Mouse (Mus musculus) MEL (cell line): ENCODE data around the gene Ugt1a10. TPM values are rescaled to one million over a fixed set of nuclear protein-coding genes. Genes with fewer than 3 reads are reported as not detected.

Source experiments
- DNase-seq: peaks from one replicate; pipeline ENCODE4 v3.0.0; 2011; ENCODE audit warnings: low read depth, low spot score
- H3K27ac ChIP-seq: 2 replicates; pipeline ENCODE4 v1.5.1; 2012; ENCODE audit warnings: low read depth, mild to moderate bottlenecking, control low read depth, low read length, moderate library complexity; ENCODE audit not compliant: control insufficient read depth
- H3K27me3 ChIP-seq, 2 experiments: fragments of 150-350 bp in 1 of 2; sonication (generic) in 1 of 2; 2 replicates each; pipeline ENCODE4 v1.6.1; 2012; ENCODE audit warnings: low read length in 2 of 2, mild to moderate bottlenecking in 2 of 2, improper control_type of control experiment in 1 of 2, moderate library complexity in 1 of 2; ENCODE audit not compliant: insufficient read depth in 2 of 2, control insufficient read depth in 1 of 2
- H3K36me3 ChIP-seq, 2 experiments: 2 replicates each; pipeline ENCODE4 v1.6.1; 2012 to 2014; ENCODE audit warnings: low read length in 2 of 2, improper control_type of control experiment in 1 of 2, inconsistent platforms in 1 of 2, mild to moderate bottlenecking in 1 of 2; ENCODE audit not compliant: insufficient read depth in 2 of 2, control insufficient read depth in 1 of 2
- H3K4me1 ChIP-seq, 2 experiments: fragments of 150-350 bp in 1 of 2; sonication (generic) in 1 of 2; 2 replicates each; pipeline ENCODE4 v1.6.1; 2012; ENCODE audit warnings: low read length in 2 of 2, improper control_type of control experiment in 1 of 2, mild to moderate bottlenecking in 1 of 2; ENCODE audit not compliant: insufficient read depth in 2 of 2, control insufficient read depth in 1 of 2
- H3K4me3 ChIP-seq, 2 experiments: fragments of 150-350 bp in 1 of 2; sonication (generic) in 1 of 2; 2 replicates each; pipeline ENCODE4 v1.5.1; 2012; ENCODE audit warnings: low read depth in 2 of 2, low read length in 2 of 2, mild to moderate bottlenecking in 2 of 2, moderate library complexity in 2 of 2, control low read depth in 1 of 2, improper control_type of control experiment in 1 of 2; ENCODE audit not compliant: control insufficient read depth in 1 of 2, insufficient read depth in 1 of 2
- H3K79me2 ChIP-seq: 2 replicates; pipeline ENCODE4 v1.6.1; 2012; ENCODE audit warnings: mild to moderate bottlenecking, low read length, moderate library complexity; ENCODE audit not compliant: control insufficient read depth, poor library complexity, insufficient read depth
- H3K9ac ChIP-seq: 2 replicates; pipeline ENCODE4 v1.6.1; 2012; ENCODE audit warnings: low read depth, mild to moderate bottlenecking, control low read depth, low read length, moderate library complexity; ENCODE audit not compliant: control insufficient read depth, poor library complexity, severe bottlenecking
- H3K9me3 ChIP-seq: fragments of 150-350 bp; sonication (generic); replicated peaks from 2 replicates; pipeline ENCODE4 v1.6.1; 2012; ENCODE audit warnings: mild to moderate bottlenecking, low read length, improper control_type of control experiment, moderate library complexity; ENCODE audit not compliant: insufficient read depth
- CTCF ChIP-seq, 3 experiments: IDR thresholded peaks in 2 of 3; conservative IDR thresholded peaks in 1 of 3; 2 replicates each; pipeline ENCODE4 v1.5.1; 2011 to 2012; ENCODE audit warnings: low read length in 3 of 3, low read depth in 2 of 3, mild to moderate bottlenecking in 2 of 3, improper control_type of control experiment in 1 of 3, inconsistent platforms in 1 of 3, mixed read lengths in 1 of 3, moderate library complexity in 1 of 3; ENCODE audit not compliant: control insufficient read depth in 1 of 3, insufficient read depth in 1 of 3, poor library complexity in 1 of 3, severe bottlenecking in 1 of 3
- E2F4 ChIP-seq: IDR thresholded peaks from 2 replicates; pipeline ENCODE4 v1.6.1; 2011; ENCODE audit warnings: low read depth, low read length, improper control_type of control experiment, borderline replicate concordance
- EP300 ChIP-seq, 2 experiments: IDR thresholded peaks; 2 replicates each; pipeline ENCODE4 v1.6.1; 2011; ENCODE audit warnings: improper control_type of control experiment in 2 of 2, low read length in 2 of 2, low read depth in 1 of 2, mild to moderate bottlenecking in 1 of 2
- ETS1 ChIP-seq: IDR thresholded peaks from 2 replicates; pipeline ENCODE4 v1.6.1; 2012; ENCODE audit warnings: low read depth, mild to moderate bottlenecking, inconsistent platforms, low read length, improper control_type of control experiment, moderate library complexity
- HCFC1 ChIP-seq: IDR thresholded peaks from 2 replicates; pipeline ENCODE4 v1.6.1; 2012; ENCODE audit warnings: low read depth, mild to moderate bottlenecking, inconsistent platforms, low read length, improper control_type of control experiment, moderate library complexity
- MAFK ChIP-seq: IDR thresholded peaks from 2 replicates; pipeline ENCODE4 v1.6.1; 2011; ENCODE audit warnings: low read depth, mild to moderate bottlenecking, low read length, improper control_type of control experiment, borderline replicate concordance
- MAZ ChIP-seq: IDR thresholded peaks from 2 replicates; pipeline ENCODE4 v1.6.1; 2012; ENCODE audit warnings: low read depth, mild to moderate bottlenecking, inconsistent platforms, low read length, improper control_type of control experiment
- MXI1 ChIP-seq: IDR thresholded peaks from 2 replicates; pipeline ENCODE4 v1.6.1; 2011; ENCODE audit warnings: mild to moderate bottlenecking, low read depth, low read length, improper control_type of control experiment
- MYB ChIP-seq: IDR thresholded peaks from 2 replicates; pipeline ENCODE4 v1.6.1; 2011; ENCODE audit warnings: mild to moderate bottlenecking, low read depth, low read length, improper control_type of control experiment
- MYC ChIP-seq: IDR thresholded peaks from 2 replicates; pipeline ENCODE4 v1.6.1; 2011; ENCODE audit warnings: low read depth, mild to moderate bottlenecking, low read length, improper control_type of control experiment, moderate library complexity
- NRF1 ChIP-seq: IDR thresholded peaks from 2 replicates; pipeline ENCODE4 v1.6.1; 2014; ENCODE audit warnings: low read depth, mild to moderate bottlenecking, inconsistent platforms, low read length, improper control_type of control experiment, moderate library complexity; ENCODE audit not compliant: poor library complexity, insufficient read depth, severe bottlenecking
- POLR2AphosphoS2 ChIP-seq: IDR thresholded peaks from 2 replicates; pipeline ENCODE4 v1.6.1; 2011; ENCODE audit warnings: low read length, improper control_type of control experiment
- RAD21 ChIP-seq: IDR thresholded peaks from 2 replicates; pipeline ENCODE4 v1.6.1; 2011; ENCODE audit warnings: mild to moderate bottlenecking, low read depth, low read length, improper control_type of control experiment
- SIN3A ChIP-seq: IDR thresholded peaks from 2 replicates; pipeline ENCODE4 v1.6.1; 2012; ENCODE audit warnings: low read length, improper control_type of control experiment, inconsistent platforms
- TAL1 ChIP-seq: IDR thresholded peaks from 2 replicates; pipeline ENCODE4 v1.6.1; 2012; ENCODE audit warnings: mild to moderate bottlenecking, inconsistent platforms, low read length, moderate library complexity, mixed read lengths
- TCF12 ChIP-seq: IDR thresholded peaks from 2 replicates; pipeline ENCODE4 v1.6.1; 2014; ENCODE audit warnings: low read depth, mild to moderate bottlenecking, inconsistent platforms, low read length, improper control_type of control experiment, moderate library complexity
- USF1 ChIP-seq: IDR thresholded peaks from 2 replicates; pipeline ENCODE4 v1.6.1; 2014; ENCODE audit warnings: low read depth, mild to moderate bottlenecking, inconsistent platforms, low read length, improper control_type of control experiment, moderate library complexity
- ZMIZ1 ChIP-seq: IDR thresholded peaks from 2 replicates; pipeline ENCODE4 v1.6.1; 2012; ENCODE audit warnings: low read depth, mild to moderate bottlenecking, inconsistent platforms, low read length, improper control_type of control experiment, moderate library complexity
- ZNF384 ChIP-seq: IDR thresholded peaks from 2 replicates; pipeline ENCODE4 v1.6.1; 2012; ENCODE audit warnings: low read depth, mild to moderate bottlenecking, inconsistent platforms, low read length, improper control_type of control experiment
- polyA plus RNA-seq, 2 experiments: library from polyadenylated mRNA; stranded (reverse) in 1 of 2; unstranded in 1 of 2; fragments of >175 nt in 1 of 2; fragments of >200 nt in 1 of 2; gene quantifications; 2 replicates each; pipeline versions ENCODE4 v1.2.1 to v1.2.4; 2012; ENCODE audit warnings: low replicate concordance in 2 of 2, low read depth in 1 of 2; ENCODE audit not compliant: insufficient read length in 2 of 2, insufficient read depth in 1 of 2, missing spikeins in 1 of 2
- total RNA-seq: library from RNA; depleted of rRNA; stranded (reverse); fragments of 300-350 nt; gene quantifications from 2 replicates; pipeline ENCODE4 v1.2.3, GENCODE M21; 2012

The Ugt1a10 gene
- total and polyA plus RNA-seq, 3 experiments = not detected

DNA sequence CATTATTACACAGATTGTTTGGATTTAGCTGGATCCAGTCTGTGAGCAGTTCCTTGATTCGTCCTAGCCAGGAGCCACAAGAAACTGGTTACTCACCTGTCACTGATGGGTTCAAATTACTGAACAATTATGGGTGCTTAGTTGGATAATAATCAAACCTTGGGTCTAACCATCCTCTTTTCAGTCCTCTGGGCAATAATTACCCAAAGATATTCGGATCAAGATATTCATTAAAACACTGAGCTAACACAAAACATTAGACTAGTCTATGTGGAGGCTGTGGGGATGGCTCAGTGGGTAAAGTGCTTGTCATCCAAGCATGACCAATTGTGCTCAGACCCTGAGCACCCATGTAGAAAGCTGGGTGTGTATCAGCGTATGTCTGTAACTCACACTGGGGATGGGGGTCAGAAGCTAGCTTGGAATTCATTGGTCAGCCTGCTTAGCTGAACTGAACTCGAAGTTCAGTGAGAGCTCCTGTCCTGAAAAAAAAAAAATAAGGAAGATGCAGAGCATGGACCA, 180.8 kb downstream of the Ugt1a10 start:
- H3K9ac ChIP-seq = no peak overlapping the region
- TF ChIP-seq USF1 (no peak), POLR2AphosphoS2 (no peak), TCF12 (no peak), RAD21 (no peak), NRF1 (no peak), E2F4 (no peak), HCFC1 (no peak), MAZ (no peak), ZMIZ1 (no peak), MYC (no peak), SIN3A (no peak), ETS1 (no peak), TAL1 (no peak), ZNF384 (no peak), CTCF (IDR thresholded peaks at IDR 0.05 in 2 of 3, conservative IDR thresholded peaks at IDR 0.05 in 1 of 3; ENCODE audit: control insufficient read depth in 1 of 3, insufficient read depth in 1 of 3, low read depth in 2 of 3, low read length in 3 of 3, poor library complexity in 1 of 3, severe bottlenecking in 1 of 3) (no peak), MXI1 (no peak)
- H3K36me3 ChIP-seq = no peaks in the 10 kb centered on the region
- no peaks in the 10 kb centered on the region for H3K9me3 ChIP-seq
- no peak for DNase-seq
- no peaks in the 10 kb centered on the region for H3K4me1 ChIP-seq
- no peaks in the 10 kb centered on the region for H3K27me3 ChIP-seq
- no peak overlapping the region for H3K27ac ChIP-seq
- no peaks in the 10 kb centered on the region for H3K79me2 ChIP-seq
- no peak overlapping the region for H3K4me3 ChIP-seq

DNA sequence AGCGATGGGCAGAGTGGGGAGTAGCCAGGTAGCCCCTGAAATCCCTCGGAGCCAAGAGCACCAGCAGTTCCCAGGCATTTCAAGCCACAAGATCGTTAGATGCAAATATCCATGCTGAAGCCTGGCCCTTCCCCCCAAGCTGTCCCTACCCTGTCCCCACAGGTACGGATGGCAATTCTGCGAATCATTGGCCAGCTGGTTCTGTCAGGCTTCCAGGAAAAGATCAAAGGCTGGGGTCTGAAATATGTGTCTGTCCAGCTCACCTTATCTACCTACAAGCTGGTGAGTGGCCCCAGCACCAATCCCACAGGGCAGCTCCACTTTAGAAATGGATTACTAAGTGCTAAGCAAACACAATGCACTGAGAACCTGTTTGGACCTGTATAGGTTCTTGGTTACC, 182.1 kb downstream of the Ugt1a10 start:
- no peak for DNase-seq
- H3K4me1 ChIP-seq = no peaks in the 10 kb centered on the region
- no peaks in the 10 kb centered on the region for H3K79me2 ChIP-seq
- no peak overlapping the region for H3K27ac ChIP-seq
- no peak overlapping the region for H3K9ac ChIP-seq
- H3K27me3 ChIP-seq = no peaks in the 10 kb centered on the region
- H3K9me3 ChIP-seq = no peaks in the 10 kb centered on the region
- no peaks in the 10 kb centered on the region for H3K36me3 ChIP-seq
- TF ChIP-seq TAL1 = no peak
- no peak for TF ChIP-seq EP300 (IDR thresholded peaks at IDR 0.05; ENCODE audit: low read depth in 1 of 2, low read length in 2 of 2)
- TF ChIP-seq ZMIZ1 = no peak
- no peak for TF ChIP-seq E2F4
- TF ChIP-seq USF1 = no peak
- TF ChIP-seq MYB = no peak
- no peak for TF ChIP-seq MAFK
- no peak for TF ChIP-seq MAZ
- no peak for TF ChIP-seq POLR2AphosphoS2
- H3K4me3 ChIP-seq = no peak overlapping the region
